Mouse (Mus musculus) R1 (cell line): ENCODE results near the gene Igsf9.

Source experiments
- DNase-seq: peaks from one replicate; pipeline ENCODE4 v3.0.0-alpha.2; 2018; ENCODE audit warnings: low read depth, low spot score

The Igsf9 gene

GRCm38 (mm10) chr1:172481540-172482280, at the start of gene Igsf9:
Gene Igsf9, plus strand, starts transcription at chr1:172481788.
- DNase-seq, result peak; percentile 99

- DNase-seq, result no peak
Observed at GRCm38 (mm10) chr1:172431836-172432586, 49.6 kb upstream of the Igsf9 start.

- no peak for DNase-seq
Observed at GRCm38 (mm10) chr1:172432587-172432955, 49.0 kb upstream of the Igsf9 start.

- no peak for DNase-seq
Observed at GRCm38 (mm10) chr1:172433012-172433850, 48.4 kb upstream of the Igsf9 start.

- no peak for DNase-seq
Observed at GRCm38 (mm10) chr1:172433851-172434165, 47.8 kb upstream of the Igsf9 start.

GRCm38 (mm10) chr1:172436785-172437184, 44.8 kb upstream of the Igsf9 start:
- DNase-seq, result peak; percentile 53

GRCm38 (mm10) chr1:172438621-172439020, 43.0 kb upstream of the Igsf9 start:
- DNase-seq, result no peak

GRCm38 (mm10) chr1:172440521-172440920, 41.1 kb upstream of the Igsf9 start:
- DNase-seq, result no peak

- DNase-seq, result no peak
Observed at GRCm38 (mm10) chr1:172441935-172442445, 39.6 kb upstream of the Igsf9 start.

GRCm38 (mm10) chr1:172450226-172450625, 31.4 kb upstream of the Igsf9 start:
- DNase-seq, result no peak

- DNase-seq, result no peak
Observed at GRCm38 (mm10) chr1:172450848-172451470, 30.6 kb upstream of the Igsf9 start.

GRCm38 (mm10) chr1:172452911-172453310, 28.7 kb upstream of the Igsf9 start:
- no peak for DNase-seq

GRCm38 (mm10) chr1:172453810-172454209, 27.8 kb upstream of the Igsf9 start:
- DNase-seq, result no peak

- peak; percentile 81 for DNase-seq
Observed at GRCm38 (mm10) chr1:172455416-172455815, 26.2 kb upstream of the Igsf9 start.

- no peak for DNase-seq
Observed at GRCm38 (mm10) chr1:172456001-172456677, 25.4 kb upstream of the Igsf9 start.

GRCm38 (mm10) chr1:172457196-172457595, 24.4 kb upstream of the Igsf9 start:
- DNase-seq, result peak; percentile 90

- DNase-seq, result peak; percentile 94
Observed at GRCm38 (mm10) chr1:172458041-172458440, 23.5 kb upstream of the Igsf9 start.

- no peak for DNase-seq
Observed at GRCm38 (mm10) chr1:172461602-172462001, 20.0 kb upstream of the Igsf9 start.

GRCm38 (mm10) chr1:172462534-172462933, 19.1 kb upstream of the Igsf9 start:
- no peak for DNase-seq

GRCm38 (mm10) chr1:172463387-172464333, 17.9 kb upstream of the Igsf9 start:
- no peak for DNase-seq
